Mouse (Mus musculus) cerebellum, adult 18-20 months (tissue): Measurements from ENCODE around the gene Prss56.
A peak's percentile ranks its signal among the peaks of the same experiment; 100 is the strongest.

Source experiments
- DNase-seq, 2 experiments: peaks; one replicate each; pipeline ENCODE4 v3.0.0; 2021

Prss56 gene

DNA sequence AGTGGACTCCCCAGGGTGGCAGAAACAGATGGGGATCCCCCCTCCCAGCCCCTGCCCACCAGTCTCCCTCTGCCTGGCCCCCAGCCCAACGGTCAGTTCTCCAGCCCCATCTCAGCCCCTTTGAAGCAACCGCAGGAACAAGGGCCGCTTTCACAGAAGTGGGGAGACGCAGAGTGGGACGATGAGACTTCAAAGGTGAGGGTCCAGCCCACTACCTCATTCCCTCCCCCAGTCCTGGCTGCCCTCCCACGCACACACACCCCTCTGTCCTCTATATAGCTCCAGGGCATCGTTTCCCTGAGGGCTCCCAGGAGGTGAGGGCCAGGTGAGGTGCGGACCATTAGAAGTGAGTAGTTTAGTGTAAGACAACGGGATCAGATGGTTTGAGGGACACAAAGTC lies at the start of gene Prss56:
Prss56 (plus strand) TSS at position 301 of the 400 bp plus-strand sequence.
- DNase-seq, result no peak

GRCm38 (mm10) chr1:87141550-87141949 lies 41.6 kb upstream of the Prss56 start:
- DNase-seq, result no peak

GRCm38 (mm10) chr1:87142456-87142855 lies 40.7 kb upstream of the Prss56 start:
- no peak for DNase-seq

DNA sequence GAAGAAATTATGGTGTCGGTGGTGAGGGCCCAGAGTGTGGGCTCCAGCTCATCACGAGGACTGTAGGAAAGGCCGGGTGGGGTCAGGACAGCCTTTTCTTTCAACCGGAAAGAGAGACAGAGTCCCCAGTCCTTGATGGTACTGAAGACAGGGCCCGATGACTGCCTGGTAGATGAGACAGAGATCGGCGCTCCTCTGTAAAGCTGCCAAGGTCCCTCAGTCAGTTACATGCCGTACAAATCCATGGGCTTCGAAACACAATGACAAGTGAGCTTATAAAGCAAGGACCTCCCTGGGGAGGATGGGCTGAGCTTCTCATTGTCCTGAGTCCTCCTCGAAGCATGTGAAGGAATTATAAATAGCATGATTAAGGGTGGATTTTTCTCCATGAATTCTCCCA lies 40.0 kb upstream of the Prss56 start:
- no peak for DNase-seq

GRCm38 (mm10) chr1:87149422-87149821 lies 33.7 kb upstream of the Prss56 start:
- DNase-seq, result no peak

GRCm38 (mm10) chr1:87151286-87151685 lies 31.8 kb upstream of the Prss56 start:
- DNase-seq, result no peak

DNA sequence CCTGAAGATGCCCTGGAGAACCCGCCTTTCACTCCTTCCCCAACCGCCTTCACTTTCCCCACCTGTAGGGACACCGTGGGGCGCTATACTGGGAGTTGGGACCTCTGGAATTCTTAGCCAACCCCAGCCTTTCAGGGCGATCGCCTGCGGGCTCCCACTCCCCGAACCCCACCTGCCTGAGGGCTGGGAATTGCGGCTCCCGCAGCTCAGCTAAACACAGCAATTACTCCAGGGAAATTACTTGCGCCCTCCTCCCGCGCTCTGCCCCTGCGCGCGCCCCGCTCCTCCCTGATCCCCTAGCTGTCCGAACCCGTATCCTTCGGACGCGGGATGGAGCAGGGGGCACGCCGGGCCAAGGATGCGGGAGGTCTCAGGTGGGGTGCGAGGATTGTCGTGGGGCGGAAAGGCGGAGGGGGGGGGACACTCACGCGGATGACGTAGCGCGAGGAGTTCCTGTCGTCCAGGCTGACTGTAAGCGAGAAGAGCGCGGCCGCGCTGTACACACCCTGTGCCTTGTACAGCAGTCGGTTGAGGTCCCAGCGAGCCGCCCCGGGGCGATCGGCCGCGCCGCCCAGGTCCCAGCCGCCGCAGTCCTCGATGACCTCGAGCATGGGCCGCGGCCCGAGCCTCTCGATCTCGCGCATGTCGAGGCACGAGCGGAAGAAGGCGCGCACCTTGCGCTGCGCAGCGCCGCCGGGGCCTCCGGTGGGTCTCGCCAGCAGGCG lies 29.2 kb upstream of the Prss56 start:
- DNase-seq, result no peak

GRCm38 (mm10) chr1:87154501-87155120 lies 28.5 kb upstream of the Prss56 start:
- no peak for DNase-seq

GRCm38 (mm10) chr1:87155531-87156198 lies 27.4 kb upstream of the Prss56 start:
- no peak for DNase-seq

- no peak for DNase-seq
These were observed 26.9 kb upstream of the Prss56 start, which contains the start of gene Ecel1 for GRCm38 (mm10) chr1:87156199-87156587. Gene Ecel1 (minus strand): TSS chr1:87156521.

- DNase-seq, result no peak
These were observed 23.7 kb upstream of the Prss56 start for GRCm38 (mm10) chr1:87159396-87159795.

DNA sequence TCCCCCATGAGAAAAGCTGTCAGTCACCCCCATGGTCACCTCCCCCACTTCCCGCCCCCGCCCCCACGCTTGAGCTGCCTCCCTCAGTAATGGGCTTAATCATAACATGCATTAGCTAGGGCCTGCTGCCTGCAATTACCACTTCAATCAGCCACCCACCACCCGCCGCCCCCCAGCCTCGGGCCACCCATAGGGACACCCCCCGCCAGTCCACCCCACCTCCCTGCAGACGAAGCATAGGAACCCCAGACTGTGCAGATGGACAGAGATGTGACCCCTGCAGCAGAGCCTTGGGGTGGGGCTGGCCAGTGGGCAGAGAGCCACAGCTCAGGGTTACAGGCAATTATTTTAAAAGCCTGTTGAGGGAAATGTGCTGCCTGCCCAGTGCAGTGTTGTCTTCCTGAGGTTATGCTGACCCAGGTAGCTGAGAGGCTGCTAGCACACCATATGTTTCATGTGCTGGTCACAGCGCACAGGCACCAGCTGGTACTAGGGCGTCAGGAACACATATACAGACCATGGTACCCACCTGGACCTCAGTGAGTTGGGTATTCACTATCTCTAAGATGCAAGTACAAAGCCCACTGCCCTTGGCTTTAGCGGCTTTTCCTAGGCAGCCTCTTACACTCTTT lies 18.8 kb upstream of the Prss56 start:
- DNase-seq, result no peak

GRCm38 (mm10) chr1:87164796-87165184 lies 18.3 kb upstream of the Prss56 start:
- no peak for DNase-seq

DNA sequence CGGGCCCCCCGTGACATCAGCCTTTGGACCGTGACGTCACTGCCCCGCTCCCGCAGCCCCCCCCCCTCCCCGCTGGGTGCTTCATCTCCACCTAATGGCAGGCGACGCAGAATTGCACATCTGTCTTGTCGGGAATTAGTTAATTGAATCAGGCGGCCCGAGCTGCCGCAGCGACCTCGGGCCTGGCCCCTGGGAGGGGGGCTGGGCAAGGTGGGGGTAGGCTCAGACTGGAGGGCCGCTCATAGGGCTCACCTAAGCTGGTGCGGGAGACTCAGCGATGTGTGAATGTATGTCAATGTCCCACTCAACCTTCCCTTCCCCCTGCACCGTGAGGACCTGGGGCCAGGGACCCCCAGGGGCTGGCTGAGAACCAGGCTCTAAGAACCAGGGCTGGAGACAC lies 12.7 kb upstream of the Prss56 start:
- DNase-seq, result no peak

DNA sequence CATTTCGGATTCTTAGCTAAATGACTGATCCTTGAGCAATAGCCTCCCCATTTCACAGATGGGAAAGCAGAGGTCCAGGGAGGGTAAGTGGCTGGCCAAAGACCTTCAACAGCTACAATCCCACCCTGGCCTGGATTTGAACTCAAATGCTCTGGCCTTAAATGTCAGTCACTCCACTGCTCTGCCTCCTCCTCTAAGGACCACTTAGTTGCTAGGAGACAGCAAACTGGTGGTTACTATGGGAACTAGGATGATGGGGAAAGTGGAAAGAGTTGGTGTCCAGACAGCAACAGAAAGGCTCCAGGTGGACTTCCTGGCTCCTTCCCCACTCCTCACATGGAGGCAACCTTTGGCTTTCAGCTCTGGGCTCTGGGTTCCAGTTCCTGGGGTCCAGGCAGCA lies 11.8 kb upstream of the Prss56 start:
- DNase-seq, result no peak

DNA sequence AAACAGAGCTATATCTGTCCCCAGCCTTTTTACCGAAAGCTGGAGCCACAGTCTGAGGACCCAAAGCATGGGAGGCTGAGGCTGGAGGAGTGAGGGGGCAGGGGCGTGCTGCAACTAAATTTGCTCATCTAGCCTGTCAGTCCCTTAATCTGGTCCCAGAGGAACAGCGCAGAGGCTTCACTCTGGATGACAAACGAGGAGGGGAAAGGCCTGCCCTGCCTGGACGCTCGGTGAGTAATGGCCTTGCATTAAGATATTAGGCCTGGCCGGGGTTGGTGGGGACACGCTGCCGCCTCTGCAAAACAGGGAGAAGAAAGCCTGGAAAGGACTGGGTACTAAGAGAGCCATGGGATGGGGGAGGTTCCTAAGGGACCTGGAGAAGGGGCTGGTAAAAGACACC lies 10.8 kb upstream of the Prss56 start:
- no peak for DNase-seq

GRCm38 (mm10) chr1:87174006-87174955 lies 8.8 kb upstream of the Prss56 start:
- DNase-seq, result peak; percentile 40 to 66

DNA sequence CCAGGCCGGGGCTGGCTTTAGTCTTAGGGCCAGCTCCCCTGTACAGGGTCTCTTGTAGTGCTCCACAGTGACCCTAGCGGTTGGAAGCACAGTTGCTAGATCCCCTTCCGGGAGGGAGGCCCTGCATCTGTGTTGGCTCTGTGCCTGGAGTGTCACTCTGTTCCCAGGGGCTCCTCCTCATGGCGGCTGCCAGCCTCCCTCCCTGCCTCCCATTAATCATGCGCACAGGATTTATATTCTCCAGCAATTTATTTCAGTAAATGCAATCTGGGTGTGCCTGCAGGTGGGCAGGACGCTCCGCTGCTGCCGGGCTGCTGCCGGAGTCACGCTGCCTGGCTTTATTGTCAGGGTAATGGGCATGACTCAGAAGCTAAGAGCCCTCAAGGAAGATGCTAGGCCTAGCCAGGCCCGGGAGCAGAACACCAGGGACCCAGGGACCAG lies 7.2 kb upstream of the Prss56 start:
- no peak for DNase-seq

- DNase-seq, result no peak
These were observed 2.2 kb upstream of the Prss56 start for GRCm38 (mm10) chr1:87180896-87181295.

- DNase-seq, result no peak
These were observed 1.1 kb downstream of the Prss56 start for GRCm38 (mm10) chr1:87183998-87184750.

DNA sequence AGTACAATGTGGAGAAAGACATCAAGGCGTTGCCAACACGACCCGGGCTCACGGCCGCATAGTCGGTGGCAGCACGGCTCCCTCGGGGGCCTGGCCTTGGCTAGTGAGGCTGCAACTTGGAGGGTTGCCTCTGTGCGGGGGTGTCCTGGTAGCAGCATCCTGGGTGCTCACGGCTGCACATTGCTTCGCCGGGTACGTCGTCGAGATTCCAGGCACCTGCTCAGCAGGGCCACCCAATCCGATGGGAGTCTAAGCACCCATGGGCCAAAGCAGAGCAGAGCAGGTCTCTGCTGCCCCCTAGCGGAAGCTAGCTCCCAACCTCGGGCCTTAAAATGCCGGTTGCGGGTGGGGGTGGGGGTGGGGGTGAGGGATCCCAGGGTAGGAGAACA lies 1.6 kb downstream of the Prss56 start:
- DNase-seq, result peak; percentile 65 to 77

- DNase-seq, result no peak
These were observed 2.4 kb downstream of the Prss56 start for GRCm38 (mm10) chr1:87185526-87185925.
